Mouse (Mus musculus) heart, adult 11 months (tissue): ENCODE measurements around the gene Stx5a.

Experiments used
- DNase-seq: peaks from one replicate; pipeline ENCODE4 v3.0.0; 2022

The Stx5a gene

GRCm38 (mm10) chr19:8803204-8803780, 62.1 kb downstream of the Stx5a start:
- DNase-seq, result peak; percentile 91

GRCm38 (mm10) chr19:8803879-8804660, 62.9 kb downstream of the Stx5a start:
- peak; percentile 91 for DNase-seq
